8 mouse cellular contexts compared by ENCODE assay signal in the genomic region with DNA sequence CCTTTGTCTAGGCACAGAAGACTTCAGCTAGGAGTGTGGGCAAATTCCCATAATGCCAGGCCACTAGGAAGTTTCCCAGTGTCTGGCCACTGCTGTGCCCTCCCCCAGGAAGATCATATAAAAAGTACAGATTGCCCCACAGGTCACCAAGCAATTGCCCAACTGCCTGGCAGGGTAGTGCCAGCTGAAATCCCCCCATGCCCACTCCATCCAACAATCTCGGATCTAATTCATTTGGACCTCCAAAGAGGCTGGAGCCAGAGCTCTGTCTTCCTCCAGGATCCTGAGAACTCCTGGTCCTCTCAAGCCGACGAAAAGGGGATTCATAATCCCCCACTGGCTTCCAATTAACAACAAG. TPM values are rescaled to one million over a fixed set of nuclear protein-coding genes. Genes with fewer than 3 reads are reported as not detected.
DNase-seq lines count a peak whose midpoint lies in the region; ATAC-seq and TF ChIP-seq lines count a peak whose summit lies in the region.

No protein-coding gene starts in this region.

- 1% methylated on average over 3 of the region's 3 CpGs for WGBS in liver, embryonic 13.5 days (ENCODE audit: insufficient replicate concordance)
- 2% methylated on average over 3 of the region's 3 CpGs for WGBS in stomach, postnatal 0 days

- no peaks in the 10 kb centered on the region for H3K27me3 ChIP-seq in liver, embryonic 13.5 days
- H3K27me3 ChIP-seq in stomach, postnatal 0 days (ENCODE audit: control insufficient read depth, insufficient read depth, low read length), result no peaks in the 10 kb centered on the region

- peaks cover 52% of the 10 kb centered on the region for H3K36me3 ChIP-seq in liver, embryonic 13.5 days
- peaks cover 31% of the 10 kb centered on the region for H3K36me3 ChIP-seq in stomach, postnatal 0 days (ENCODE audit: control insufficient read depth, insufficient read depth, low read length)

- peak overlapping the region; percentile 88 for H3K4me2 ChIP-seq in liver, embryonic 13.5 days
- peak overlapping the region; percentile 79 for H3K4me2 ChIP-seq in stomach, postnatal 0 days (replicated peaks; ENCODE audit: low read depth)

- peaks cover 63% of the 10 kb centered on the region for H3K4me1 ChIP-seq in liver, embryonic 13.5 days (replicated peaks)
- peaks cover 11% of the 10 kb centered on the region for H3K4me1 ChIP-seq in stomach, postnatal 0 days (replicated peaks; ENCODE audit: control insufficient read depth, insufficient read depth)

- H3K4me3 ChIP-seq in liver, embryonic 13.5 days (replicated peaks), result peak overlapping the region; percentile 78
- peak overlapping the region; percentile 67 for H3K4me3 ChIP-seq in stomach, postnatal 0 days (ENCODE audit: low read depth, low read length)

- no peaks in the 10 kb centered on the region for H3K9me3 ChIP-seq in liver, embryonic 13.5 days (replicated peaks)
- H3K9me3 ChIP-seq in stomach, postnatal 0 days (ENCODE audit: control insufficient read depth, low read length), result no peaks in the 10 kb centered on the region

- no peak for ATAC-seq in liver, embryonic 13.5 days (ENCODE audit: low read depth)
- no peak for ATAC-seq in stomach, postnatal 0 days (ENCODE audit: low FRiP score, low TSS enrichment)

- peak overlapping the region; percentile 100 for H3K27ac ChIP-seq in liver, embryonic 13.5 days
- peak overlapping the region; percentile 99 for H3K27ac ChIP-seq in stomach, postnatal 0 days (replicated peaks)

- peak overlapping the region; percentile 96 for H3K9ac ChIP-seq in liver, embryonic 13.5 days
- peak overlapping the region; percentile 79 for H3K9ac ChIP-seq in stomach, postnatal 0 days (ENCODE audit: low read length)

- TF ChIP-seq EP300 in stomach, postnatal 0 days (optimal IDR thresholded peaks at IDR 0.05), result no peak

- no peak for TF ChIP-seq CTCF in stomach, postnatal 0 days (IDR thresholded peaks at IDR 0.05; ENCODE audit: low read depth)

- peak; percentile 41 for DNase-seq in adrenal gland, adult 2 months
- no peak for DNase-seq in adrenal gland, postnatal 36 days
- peak; percentile 15 for DNase-seq in retina, postnatal 1 day
- DNase-seq in retina, embryonic 14.5 days (ENCODE audit: low spot score), result no peak
- DNase-seq in liver, embryonic 13.5 days, result no peak
- DNase-seq in stomach, postnatal 0 days (ENCODE audit: low spot score), result no peak
- no peak for DNase-seq in gastrocnemius, postnatal 10 days
- DNase-seq in right cerebral cortex, postnatal 10 days (ENCODE audit: low spot score in 2 of 2), result no peak

RNA-seq across cellular contexts. Expression of a gene that starts 0.9 kb away (rescaled TPM):
- total RNA-seq in adrenal gland, adult 2 months (2021), result 10 to 100 TPM; 39.7 to 45.0 TPM
- polyA plus RNA-seq in adrenal gland, adult 2 months (2012; rRNA removed), result 99.9 and 105 TPM in 2 replicates
- 10 to 100 TPM; 42.0 to 45.2 TPM for total RNA-seq in adrenal gland, postnatal 36 days (2021)
- polyA plus RNA-seq in liver, embryonic 13.5 days (2015; fragmentation: Nextera tagmentation; extraction: Ambion mirVana), result 5.9 and 6.5 TPM in 2 replicates
- 8.5 and 8.9 TPM in 2 replicates for polyA plus RNA-seq in stomach, postnatal 0 days (2015; fragmentation: Nextera tagmentation; extraction: Ambion mirVana)
- 10 to 100 TPM; 18.7 to 28.9 TPM for total RNA-seq in gastrocnemius, postnatal 10 days (2021)

RNA-seq across cellular contexts. Expression of a gene that starts 21.7 kb away (rescaled TPM):
- 100 to 1,000 TPM; 149 to 168 TPM for total RNA-seq in adrenal gland, adult 2 months (2021)
- polyA plus RNA-seq in adrenal gland, adult 2 months (2012; rRNA removed), result 205 and 234 TPM in 2 replicates
- total RNA-seq in adrenal gland, postnatal 36 days (2021), result 100 to 1,000 TPM; 148 to 190 TPM
- polyA plus RNA-seq in liver, embryonic 13.5 days (2015; fragmentation: Nextera tagmentation; extraction: Ambion mirVana), result 80.0 and 80.1 TPM in 2 replicates
- polyA plus RNA-seq in stomach, postnatal 0 days (2015; fragmentation: Nextera tagmentation; extraction: Ambion mirVana), result 134 and 147 TPM in 2 replicates
- 100 to 1,000 TPM; 117 to 120 TPM for total RNA-seq in gastrocnemius, postnatal 10 days (2021)

RNA-seq across cellular contexts. Expression of a gene that starts 23.7 kb away (rescaled TPM):
- total RNA-seq in adrenal gland, adult 2 months (2021), result 100 to 1,000 TPM; 106 to 128 TPM
- 90.6 and 111 TPM in 2 replicates for polyA plus RNA-seq in adrenal gland, adult 2 months (2012; rRNA removed)
- total RNA-seq in adrenal gland, postnatal 36 days (2021), result 100 to 1,000 TPM; 102 to 123 TPM
- 150 and 166 TPM in 2 replicates for polyA plus RNA-seq in liver, embryonic 13.5 days (2015; fragmentation: Nextera tagmentation; extraction: Ambion mirVana)
- polyA plus RNA-seq in stomach, postnatal 0 days (2015; fragmentation: Nextera tagmentation; extraction: Ambion mirVana), result 66.6 and 70.4 TPM in 2 replicates
- 10 to 100 TPM; 44.5 to 54.8 TPM for total RNA-seq in gastrocnemius, postnatal 10 days (2021)

RNA-seq across cellular contexts. Expression of a gene that starts 24.8 kb away (rescaled TPM):
- total RNA-seq in adrenal gland, adult 2 months (2021), result 1 to 10 TPM; 6.2 to 7.8 TPM
- 28.9 and 30.1 TPM in 2 replicates for polyA plus RNA-seq in adrenal gland, adult 2 months (2012; rRNA removed)
- total RNA-seq in adrenal gland, postnatal 36 days (2021), result 1 to 10 TPM; 6.3 to 7.5 TPM
- 0.02 and 0.14 TPM in 2 replicates for polyA plus RNA-seq in liver, embryonic 13.5 days (2015; fragmentation: Nextera tagmentation; extraction: Ambion mirVana)
- 2.2 and 2.3 TPM in 2 replicates for polyA plus RNA-seq in stomach, postnatal 0 days (2015; fragmentation: Nextera tagmentation; extraction: Ambion mirVana)
- total RNA-seq in gastrocnemius, postnatal 10 days (2021), result 1 to 10 TPM; 1.1 to 1.6 TPM

RNA-seq across cellular contexts. Expression of a gene that starts 33.8 kb away (rescaled TPM):
- total RNA-seq in adrenal gland, adult 2 months (2021), result 1 to 10 TPM; 1.9 to 2.7 TPM
- polyA plus RNA-seq in adrenal gland, adult 2 months (2012; rRNA removed), result 2.7 and 3.7 TPM in 2 replicates
- 1 to 10 TPM; 1.7 to 2.2 TPM for total RNA-seq in adrenal gland, postnatal 36 days (2021)
- polyA plus RNA-seq in liver, embryonic 13.5 days (2015; fragmentation: Nextera tagmentation; extraction: Ambion mirVana), result 14.0 and 15.1 TPM in 2 replicates
- 5.2 and 5.7 TPM in 2 replicates for polyA plus RNA-seq in stomach, postnatal 0 days (2015; fragmentation: Nextera tagmentation; extraction: Ambion mirVana)
- total RNA-seq in gastrocnemius, postnatal 10 days (2021), result 1 to 10 TPM; 1.1 to 2.3 TPM

Comparison
In these comparisons a context has a peak if more than half of its experiments do, and no peak if none do; other contexts are left out.
1. DNase-seq: peak in adrenal gland, adult 2 months (single experiment) and retina, postnatal 1 day (single experiment); none in adrenal gland, postnatal 36 days (0 of 2), retina, embryonic 14.5 days (single experiment), liver, embryonic 13.5 days (single experiment), stomach, postnatal 0 days (single experiment), gastrocnemius, postnatal 10 days (single experiment) and right cerebral cortex, postnatal 10 days (0 of 2).